ENCODE assay signal across 8 mouse cellular contexts in the genomic region with DNA sequence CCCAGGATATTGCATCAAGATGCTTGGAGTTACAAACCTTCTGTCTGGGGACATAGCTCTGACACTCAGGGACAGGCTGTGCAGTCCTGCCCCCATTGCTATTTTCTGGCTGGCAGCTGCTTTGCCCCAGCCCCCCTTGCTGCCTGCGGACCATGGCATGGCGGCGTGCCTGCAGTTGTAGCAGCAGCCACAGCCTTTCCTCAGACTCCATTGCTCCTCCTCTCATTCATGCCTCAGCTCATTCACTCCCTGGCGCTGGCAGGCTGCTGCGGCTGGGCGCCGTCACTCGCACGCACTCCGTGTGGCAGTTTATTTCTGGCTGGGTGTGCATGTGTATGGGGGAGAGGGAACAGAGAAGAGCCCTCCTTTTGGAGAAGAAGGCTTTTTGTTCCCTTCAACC. TPM values are rescaled to one million over a fixed set of nuclear protein-coding genes. Genes with fewer than 3 reads are reported as not detected.
A peak's percentile ranks its signal among the peaks of the same experiment; 100 is the strongest.
DNase-seq lines count a peak whose midpoint lies in the region; ATAC-seq lines count a peak whose summit lies in the region.

No protein-coding gene starts in this region.

- DNase-seq in gastrocnemius, postnatal 10 days, result peak; percentile 37
- DNase-seq in gastrocnemius, postnatal 14 days, result no peak
- DNase-seq in frontal cortex, postnatal 14 days (ENCODE audit: low spot score in 2 of 2), result peak; percentile 57 to 62
- DNase-seq in layer of hippocampus, adult 18-20 months (ENCODE audit: low spot score in 2 of 2), result peak; percentile 70 to 78
- DNase-seq in lung, postnatal 14 days, result peak; percentile 47
- peak; percentile 70 to 76 for DNase-seq in right cerebral cortex, postnatal 36 days (ENCODE audit: low spot score in 2 of 2)
- no peak for DNase-seq in cerebellum, postnatal 25 days

- ATAC-seq in megakaryocyte, adult 5-6 weeks (ENCODE audit: poor library complexity, severe bottlenecking), result no peak

- intact Hi-C loops in gastrocnemius, postnatal 14 days (cut with DNase I; ENCODE audit: low total_unique reads), result no loop called here

RNA-seq across cellular contexts. Expression of a gene that starts 2.0 kb away (rescaled TPM):
- under 1 TPM; 0.42 to 0.47 TPM for total RNA-seq in gastrocnemius, postnatal 10 days (2021)
- total RNA-seq in gastrocnemius, postnatal 14 days (2021), result under 1 TPM; 0.18 to 0.33 TPM
- 10 to 100 TPM; 23.5 to 26.6 TPM for total RNA-seq in layer of hippocampus, adult 18-20 months (2021)
- not detected in 2 replicates for total RNA-seq in megakaryocyte, adult 5-6 weeks (2015)
- not detected in 2 replicates for total RNA-seq in megakaryocyte, adult 5-6 weeks (2017)

Comparison
In these comparisons a context has a peak if more than half of its experiments do, and no peak if none do; other contexts are left out.
1. DNase-seq: peak in gastrocnemius, postnatal 10 days (single experiment), frontal cortex, postnatal 14 days (2 of 2), layer of hippocampus, adult 18-20 months (2 of 2), lung, postnatal 14 days (single experiment) and right cerebral cortex, postnatal 36 days (2 of 2); none in gastrocnemius, postnatal 14 days (single experiment) and cerebellum, postnatal 25 days (0 of 2).
2. RNA of a gene that starts 2.0 kb away (total RNA-seq): 23.5 to 26.6 TPM in layer of hippocampus, adult 18-20 months; 0.42 to 0.47 TPM in gastrocnemius, postnatal 10 days, 0.18 to 0.33 TPM in gastrocnemius, postnatal 14 days and not detected in megakaryocyte, adult 5-6 weeks; every median in the first group is over 10 times any median in the second.